Mouse (Mus musculus) limb, embryonic 14.5 days (tissue): ENCODE measurements at regions not wholly inside any gene's neighbourhood (a gene's known extent, or its start where the extent isn't known, plus 50 kb on each side); places are given as distances from the start of the nearest gene placed in this dataset.

Source experiments
- ATAC-seq: fragments of 200-750 bp; cut with Nextera tagmentation; 2 replicates; pipeline ENCODE4 v1.8.0; 2017; ENCODE audit warnings: low read depth, moderate number of reproducible peaks, moderate TSS enrichment; ENCODE audit not compliant: low FRiP score
- DNase-seq: peaks from one replicate; pipeline ENCODE4 v3.0.0-alpha.2; 2015; ENCODE audit warnings: low spot score
- H3K27ac ChIP-seq: fragments of 300-500 bp; sonication (generic); replicated peaks from 2 replicates; pipeline ENCODE4 v1.5.1; 2014; ENCODE audit warnings: low read depth, mild to moderate bottlenecking, low read length, moderate library complexity, mixed read lengths
- H3K27me3 ChIP-seq: fragments of 300-500 bp; sonication (generic); 2 replicates; pipeline ENCODE4 v1.6.1; 2014; ENCODE audit warnings: low read length, mixed read lengths; ENCODE audit not compliant: control insufficient read depth, insufficient read depth
- H3K36me3 ChIP-seq: fragments of 300-500 bp; sonication (generic); 2 replicates; pipeline ENCODE4 v1.6.1; 2014; ENCODE audit warnings: mild to moderate bottlenecking, low read length, moderate library complexity, mixed read lengths; ENCODE audit not compliant: control insufficient read depth, insufficient read depth
- H3K4me1 ChIP-seq: fragments of 300-500 bp; sonication (generic); 2 replicates; pipeline ENCODE4 v1.6.1; 2014; ENCODE audit warnings: antibody characterized with exemption, low read length, mixed read lengths; ENCODE audit not compliant: control insufficient read depth, insufficient read depth
- H3K4me2 ChIP-seq: fragments of 300-500 bp; sonication (generic); replicated peaks from 2 replicates; pipeline ENCODE4 v1.6.1; 2014; ENCODE audit warnings: low read depth, mild to moderate bottlenecking, low read length, moderate library complexity; ENCODE audit not compliant: severe bottlenecking
- H3K4me3 ChIP-seq: fragments of 300-500 bp; sonication (generic); replicated peaks from 2 replicates; pipeline ENCODE4 v1.5.1; 2014; ENCODE audit warnings: low read length
- H3K9ac ChIP-seq: fragments of 300-500 bp; sonication (generic); 2 replicates; pipeline ENCODE4 v1.6.1; 2014; ENCODE audit warnings: mild to moderate bottlenecking, low read depth, low read length, moderate library complexity; ENCODE audit not compliant: severe bottlenecking
- H3K9me3 ChIP-seq: fragments of 300-500 bp; sonication (generic); 2 replicates; pipeline ENCODE4 v1.6.1; 2016; ENCODE audit warnings: low read length; ENCODE audit not compliant: control insufficient read depth
- POLR2A ChIP-seq: fragments of 200-500 bp; IDR thresholded peaks from 2 replicates; pipeline ENCODE4 v1.8.0; 2012; ENCODE audit warnings: inconsistent platforms, mild to moderate bottlenecking, moderate library complexity, borderline replicate concordance; ENCODE audit not compliant: insufficient read depth, insufficient read length; ENCODE audit errors: extremely low read depth
- WGBS: fragments of 180-500 bp; shearing (Covaris S2); extraction: QIAGEN DNeasy Blood & Tissue Kit; methylation state at CpG from one replicate; pipeline ENCODE4 v1.1.7; 2014; 5-methylcytosine and 5-hydroxymethylcytosine counted together

- WGBS, result 32% methylated on average over 2 of the region's 2 CpGs
- TF ChIP-seq POLR2A, result no peak
- no peak overlapping the region for H3K27ac ChIP-seq
Measured at GRCm38 (mm10) chr1:60642175-60642574, 74.4 kb upstream of the Cd28 start.

GRCm38 (mm10) chr1:60641324-60641764 lies 74.4 kb upstream of the Raph1 start:
- Histone ChIP-seq H3K27me3 (no peaks in the 10 kb centered on the region), H3K9ac (no peak overlapping the region), H3K4me3 (no peak overlapping the region), H3K4me2 (no peak overlapping the region), H3K9me3 (no peaks in the 10 kb centered on the region), H3K4me1 (no peaks in the 10 kb centered on the region), H3K27ac (no peak overlapping the region), H3K36me3 (no peaks in the 10 kb centered on the region)
- TF ChIP-seq POLR2A, result no peak
- no peak for DNase-seq
- WGBS, result 41% methylated on average over 7 of the region's 7 CpGs
- no peak for ATAC-seq

More at GRCm38 (mm10) chr1:60642175-60642574, 74.4 kb upstream of the Cd28 start:
- Histone ChIP-seq H3K9ac (no peak overlapping the region), H3K27me3 (no peaks in the 10 kb centered on the region), H3K36me3 (no peaks in the 10 kb centered on the region), H3K9me3 (no peaks in the 10 kb centered on the region), H3K4me3 (no peak overlapping the region), H3K4me2 (no peak overlapping the region), H3K4me1 (no peaks in the 10 kb centered on the region)
- no peak for DNase-seq
- ATAC-seq, result no peak

- 76% methylated on average over 2 of the region's 2 CpGs for WGBS
- Histone ChIP-seq H3K4me2 (no peak overlapping the region), H3K4me1 (no peaks in the 10 kb centered on the region), H3K9ac (no peak overlapping the region), H3K4me3 (no peak overlapping the region), H3K27ac (no peak overlapping the region), H3K9me3 (no peaks in the 10 kb centered on the region), H3K27me3 (no peaks in the 10 kb centered on the region), H3K36me3 (no peaks in the 10 kb centered on the region)
- DNase-seq (peak; percentile 19), ATAC-seq (no peak)
- TF ChIP-seq POLR2A, result no peak
Measured at GRCm38 (mm10) chr1:60639536-60639935, 72.6 kb upstream of the Raph1 start.

- H3K9ac ChIP-seq, result no peak overlapping the region
- H3K27ac ChIP-seq, result no peak overlapping the region
- no peaks in the 10 kb centered on the region for H3K27me3 ChIP-seq
- no peak for ATAC-seq
- WGBS, result 50% methylated on average over 2 of the region's 2 CpGs
- no peak overlapping the region for H3K4me3 ChIP-seq
- no peak for DNase-seq
- no peaks in the 10 kb centered on the region for H3K36me3 ChIP-seq
- TF ChIP-seq POLR2A, result no peak
- H3K4me1 ChIP-seq, result no peaks in the 10 kb centered on the region
- no peak overlapping the region for H3K4me2 ChIP-seq
- no peaks in the 10 kb centered on the region for H3K9me3 ChIP-seq
Measured at GRCm38 (mm10) chr1:60639059-60639458, 72.2 kb upstream of the Raph1 start.

- Histone ChIP-seq H3K9ac (no peak overlapping the region), H3K4me2 (no peak overlapping the region), H3K4me1 (no peaks in the 10 kb centered on the region), H3K4me3 (no peak overlapping the region), H3K9me3 (no peaks in the 10 kb centered on the region), H3K27ac (no peak overlapping the region), H3K36me3 (no peaks in the 10 kb centered on the region), H3K27me3 (no peaks in the 10 kb centered on the region)
- 78% methylated on average over 3 of the region's 3 CpGs for WGBS
- no peak for DNase-seq
- no peak for TF ChIP-seq POLR2A
- no peak for ATAC-seq
Measured at GRCm38 (mm10) chr1:60636802-60637452, 70.0 kb upstream of the Raph1 start.
